Mouse (Mus musculus) MEL (cell line): ENCODE data around the gene Pigyl. TPM values are rescaled to one million over a fixed set of nuclear protein-coding genes. Genes with fewer than 3 reads are reported as not detected.
A peak's percentile ranks its signal among the peaks of the same experiment; 100 is the strongest.
"Not testable (repeated sequence)": the region's sequence is repeated elsewhere in the genome, so short reads cannot be mapped to it uniquely, and the experiment has no call there.

Experiments used
- DNase-seq: peaks from one replicate; pipeline ENCODE4 v3.0.0; 2011; ENCODE audit warnings: low read depth, low spot score
- H3K27ac ChIP-seq: 2 replicates; pipeline ENCODE4 v1.5.1; 2012; ENCODE audit warnings: low read depth, mild to moderate bottlenecking, control low read depth, low read length, moderate library complexity; ENCODE audit not compliant: control insufficient read depth
- H3K27me3 ChIP-seq, 2 experiments: fragments of 150-350 bp in 1 of 2; sonication (generic) in 1 of 2; 2 replicates each; pipeline ENCODE4 v1.6.1; 2012; ENCODE audit warnings: low read length in 2 of 2, mild to moderate bottlenecking in 2 of 2, improper control_type of control experiment in 1 of 2, moderate library complexity in 1 of 2; ENCODE audit not compliant: insufficient read depth in 2 of 2, control insufficient read depth in 1 of 2
- H3K36me3 ChIP-seq, 2 experiments: 2 replicates each; pipeline ENCODE4 v1.6.1; 2012 to 2014; ENCODE audit warnings: low read length in 2 of 2, improper control_type of control experiment in 1 of 2, inconsistent platforms in 1 of 2, mild to moderate bottlenecking in 1 of 2; ENCODE audit not compliant: insufficient read depth in 2 of 2, control insufficient read depth in 1 of 2
- H3K4me1 ChIP-seq, 2 experiments: fragments of 150-350 bp in 1 of 2; sonication (generic) in 1 of 2; 2 replicates each; pipeline ENCODE4 v1.6.1; 2012; ENCODE audit warnings: low read length in 2 of 2, improper control_type of control experiment in 1 of 2, mild to moderate bottlenecking in 1 of 2; ENCODE audit not compliant: insufficient read depth in 2 of 2, control insufficient read depth in 1 of 2
- H3K4me3 ChIP-seq, 2 experiments: fragments of 150-350 bp in 1 of 2; sonication (generic) in 1 of 2; 2 replicates each; pipeline ENCODE4 v1.5.1; 2012; ENCODE audit warnings: low read depth in 2 of 2, low read length in 2 of 2, mild to moderate bottlenecking in 2 of 2, moderate library complexity in 2 of 2, control low read depth in 1 of 2, improper control_type of control experiment in 1 of 2; ENCODE audit not compliant: control insufficient read depth in 1 of 2, insufficient read depth in 1 of 2
- H3K79me2 ChIP-seq: 2 replicates; pipeline ENCODE4 v1.6.1; 2012; ENCODE audit warnings: mild to moderate bottlenecking, low read length, moderate library complexity; ENCODE audit not compliant: control insufficient read depth, poor library complexity, insufficient read depth
- H3K9ac ChIP-seq: 2 replicates; pipeline ENCODE4 v1.6.1; 2012; ENCODE audit warnings: low read depth, mild to moderate bottlenecking, control low read depth, low read length, moderate library complexity; ENCODE audit not compliant: control insufficient read depth, poor library complexity, severe bottlenecking
- H3K9me3 ChIP-seq: fragments of 150-350 bp; sonication (generic); replicated peaks from 2 replicates; pipeline ENCODE4 v1.6.1; 2012; ENCODE audit warnings: mild to moderate bottlenecking, low read length, improper control_type of control experiment, moderate library complexity; ENCODE audit not compliant: insufficient read depth
- ELF1 ChIP-seq: IDR thresholded peaks from 2 replicates; pipeline ENCODE4 v1.6.1; 2014; ENCODE audit warnings: low read depth, mild to moderate bottlenecking, inconsistent platforms, low read length, improper control_type of control experiment, moderate library complexity
- ETS1 ChIP-seq: IDR thresholded peaks from 2 replicates; pipeline ENCODE4 v1.6.1; 2012; ENCODE audit warnings: low read depth, mild to moderate bottlenecking, inconsistent platforms, low read length, improper control_type of control experiment, moderate library complexity
- HCFC1 ChIP-seq: IDR thresholded peaks from 2 replicates; pipeline ENCODE4 v1.6.1; 2012; ENCODE audit warnings: low read depth, mild to moderate bottlenecking, inconsistent platforms, low read length, improper control_type of control experiment, moderate library complexity
- JUND ChIP-seq: IDR thresholded peaks from 2 replicates; pipeline ENCODE4 v1.6.1; 2011; ENCODE audit warnings: low read depth, mild to moderate bottlenecking, improper control_type of control experiment, low read length
- MAZ ChIP-seq: IDR thresholded peaks from 2 replicates; pipeline ENCODE4 v1.6.1; 2012; ENCODE audit warnings: low read depth, mild to moderate bottlenecking, inconsistent platforms, low read length, improper control_type of control experiment
- MEF2A ChIP-seq: IDR thresholded peaks from 2 replicates; pipeline ENCODE4 v1.6.1; 2014; ENCODE audit warnings: low read depth, mild to moderate bottlenecking, inconsistent platforms, low read length, improper control_type of control experiment; ENCODE audit not compliant: poor library complexity, insufficient replicate concordance, severe bottlenecking; ENCODE audit errors: extremely low read depth
- MXI1 ChIP-seq: IDR thresholded peaks from 2 replicates; pipeline ENCODE4 v1.6.1; 2011; ENCODE audit warnings: mild to moderate bottlenecking, low read depth, low read length, improper control_type of control experiment
- MYC ChIP-seq: IDR thresholded peaks from 2 replicates; pipeline ENCODE4 v1.6.1; 2011; ENCODE audit warnings: low read depth, mild to moderate bottlenecking, low read length, improper control_type of control experiment, moderate library complexity
- POLR2A ChIP-seq, 2 experiments: IDR thresholded peaks; 2 replicates each; pipeline ENCODE4 v1.6.1; 2011 to 2012; ENCODE audit warnings: low read length in 2 of 2, mild to moderate bottlenecking in 2 of 2, control low read depth in 1 of 2, improper control_type of control experiment in 1 of 2, low read depth in 1 of 2, moderate library complexity in 1 of 2; ENCODE audit not compliant: control insufficient read depth in 1 of 2, insufficient read depth in 1 of 2, poor library complexity in 1 of 2
- POLR2AphosphoS2 ChIP-seq: IDR thresholded peaks from 2 replicates; pipeline ENCODE4 v1.6.1; 2011; ENCODE audit warnings: low read length, improper control_type of control experiment
- POLR2AphosphoS5 ChIP-seq: IDR thresholded peaks from 2 replicates; pipeline ENCODE4 v1.6.1; 2012; ENCODE audit warnings: low read depth, borderline replicate concordance, mild to moderate bottlenecking, inconsistent platforms, low read length, moderate library complexity, mixed read lengths
- RAD21 ChIP-seq: IDR thresholded peaks from 2 replicates; pipeline ENCODE4 v1.6.1; 2011; ENCODE audit warnings: mild to moderate bottlenecking, low read depth, low read length, improper control_type of control experiment
- RCOR1 ChIP-seq: IDR thresholded peaks from 2 replicates; pipeline ENCODE4 v1.6.1; 2012; ENCODE audit warnings: low read depth, mild to moderate bottlenecking, inconsistent platforms, low read length, improper control_type of control experiment
- SIN3A ChIP-seq: IDR thresholded peaks from 2 replicates; pipeline ENCODE4 v1.6.1; 2012; ENCODE audit warnings: low read length, improper control_type of control experiment, inconsistent platforms
- SMC3 ChIP-seq: IDR thresholded peaks from 2 replicates; pipeline ENCODE4 v1.6.1; 2011; ENCODE audit warnings: low read depth, low read length, improper control_type of control experiment
- TAL1 ChIP-seq: IDR thresholded peaks from 2 replicates; pipeline ENCODE4 v1.6.1; 2012; ENCODE audit warnings: mild to moderate bottlenecking, inconsistent platforms, low read length, moderate library complexity, mixed read lengths
- TCF12 ChIP-seq: IDR thresholded peaks from 2 replicates; pipeline ENCODE4 v1.6.1; 2014; ENCODE audit warnings: low read depth, mild to moderate bottlenecking, inconsistent platforms, low read length, improper control_type of control experiment, moderate library complexity
- UBTF ChIP-seq: IDR thresholded peaks from 2 replicates; pipeline ENCODE4 v1.6.1; 2012; ENCODE audit warnings: low read depth, mild to moderate bottlenecking, inconsistent platforms, low read length, improper control_type of control experiment, moderate library complexity, borderline replicate concordance; ENCODE audit not compliant: insufficient read depth
- USF1 ChIP-seq: IDR thresholded peaks from 2 replicates; pipeline ENCODE4 v1.6.1; 2014; ENCODE audit warnings: low read depth, mild to moderate bottlenecking, inconsistent platforms, low read length, improper control_type of control experiment, moderate library complexity
- USF2 ChIP-seq, 2 experiments: IDR thresholded peaks; 2 replicates each; pipeline ENCODE4 v1.6.1; 2011 to 2012; ENCODE audit warnings: improper control_type of control experiment in 2 of 2, low read length in 2 of 2, borderline replicate concordance in 1 of 2, inconsistent platforms in 1 of 2, low read depth in 1 of 2, mild to moderate bottlenecking in 1 of 2; ENCODE audit not compliant: insufficient read depth in 1 of 2
- ZC3H11A ChIP-seq: IDR thresholded peaks from 2 replicates; pipeline ENCODE4 v1.6.1; 2012; ENCODE audit warnings: low read depth, mild to moderate bottlenecking, inconsistent platforms, low read length, improper control_type of control experiment
- ZMIZ1 ChIP-seq: IDR thresholded peaks from 2 replicates; pipeline ENCODE4 v1.6.1; 2012; ENCODE audit warnings: low read depth, mild to moderate bottlenecking, inconsistent platforms, low read length, improper control_type of control experiment, moderate library complexity
- ZNF384 ChIP-seq: IDR thresholded peaks from 2 replicates; pipeline ENCODE4 v1.6.1; 2012; ENCODE audit warnings: low read depth, mild to moderate bottlenecking, inconsistent platforms, low read length, improper control_type of control experiment
- polyA plus RNA-seq, 2 experiments: library from polyadenylated mRNA; stranded (reverse) in 1 of 2; unstranded in 1 of 2; fragments of >175 nt in 1 of 2; fragments of >200 nt in 1 of 2; gene quantifications; 2 replicates each; pipeline versions ENCODE4 v1.2.1 to v1.2.4; 2012; ENCODE audit warnings: low replicate concordance in 2 of 2, low read depth in 1 of 2; ENCODE audit not compliant: insufficient read length in 2 of 2, insufficient read depth in 1 of 2, missing spikeins in 1 of 2
- total RNA-seq: library from RNA; depleted of rRNA; stranded (reverse); fragments of 300-350 nt; gene quantifications from 2 replicates; pipeline ENCODE4 v1.2.3, GENCODE M21; 2012

Gene Pigyl
- total and polyA plus RNA-seq, 3 experiments: 103 to 146 TPM; not detected in 1

GRCm38 (mm10) chr9:22149426-22150248 lies 7.0 kb upstream of the Pigyl start (continued):
- TF ChIP-seq POLR2A (IDR thresholded peaks at IDR 0.05; ENCODE audit: control insufficient read depth in 1 of 2, insufficient read depth in 1 of 2, low read depth in 1 of 2, low read length in 2 of 2, poor library complexity in 1 of 2) (peak; percentile 41 to 62; a peak in 3 of 4 replicates), RCOR1 (no peak), MAZ (peak; percentile 59; the same call in 1 of the 2 replicates), ZC3H11A (no peak), TAL1 (no peak), ETS1 (peak; percentile 17; the same call in 1 of the 2 replicates), USF1 (no peak), USF2 (IDR thresholded peaks at IDR 0.05; ENCODE audit: borderline replicate concordance in 1 of 2, insufficient read depth in 1 of 2, low read depth in 1 of 2, low read length in 2 of 2) (no peak), POLR2AphosphoS5 (no peak), JUND (no peak), MXI1 (peak; percentile 58), SMC3 (no peak), MEF2A (no peak), HCFC1 (no peak; the same call in 1 of the 2 replicates), ELF1 (no peak), TCF12 (peak; percentile 5; the same call in 1 of the 2 replicates), RAD21 (no peak), MYC (no peak), UBTF (no peak), ZNF384 (peak; percentile 77)

- not testable (repeated sequence) for DNase-seq, H3K79me2 ChIP-seq, H3K27ac ChIP-seq, H3K27me3 ChIP-seq, H3K9me3 ChIP-seq
- H3K9ac ChIP-seq: peak overlapping the region; percentile 32; the same call in 1 of the 2 replicates
- peaks cover 4 to 20% of the 10 kb centered on the region in 2 experiments; a peak in 3 of 4 replicates for H3K4me1 ChIP-seq
- peak overlapping the region; percentile 24 to 33; a peak in 3 of 4 replicates for H3K4me3 ChIP-seq
- peak; percentile 83; the same call in 1 of the 2 replicates for TF ChIP-seq ZMIZ1
- peak; percentile 6; the same call in 1 of the 2 replicates for TF ChIP-seq SIN3A
- peak; percentile 39; the same call in 1 of the 2 replicates for TF ChIP-seq ETS1
- peak; percentile 71 for TF ChIP-seq POLR2AphosphoS2
- TF ChIP-seq, all 39 proteins: peak for 4; not testable (repeated sequence) for 35
- H3K36me3 ChIP-seq: peaks cover 0 to 10% of the 10 kb centered on the region in 2 experiments; a peak in 2 of 4 replicates
Observed at GRCm38 (mm10) chr9:22150249-22150693, 6.4 kb upstream of the Pigyl start.
